Mouse (Mus musculus): ENCODE data around the gene Ccr8. TPM values are rescaled to one million over a fixed set of nuclear protein-coding genes. Genes with fewer than 3 reads are reported as not detected.
A peak's percentile ranks its signal among the peaks of the same experiment; 100 is the strongest.

Gene Ccr8
- total and polyA plus RNA-seq, 3 experiments, result not detected

- TF ChIP-seq CHD2 (IDR thresholded peaks at IDR 0.05; ENCODE audit: low read length) (no peak), TBP (IDR thresholded peaks at IDR 0.05; ENCODE audit: low read depth, low read length) (peak; percentile 97), ELF1 (IDR thresholded peaks at IDR 0.05; ENCODE audit: low read depth, low read length) (peak; percentile 90)
Observed at GRCm38 (mm10) chr9:120127538-120128251, 35.8 kb downstream of the Ccr8 start, which contains the start of gene Rpsa (continued).

DNA sequence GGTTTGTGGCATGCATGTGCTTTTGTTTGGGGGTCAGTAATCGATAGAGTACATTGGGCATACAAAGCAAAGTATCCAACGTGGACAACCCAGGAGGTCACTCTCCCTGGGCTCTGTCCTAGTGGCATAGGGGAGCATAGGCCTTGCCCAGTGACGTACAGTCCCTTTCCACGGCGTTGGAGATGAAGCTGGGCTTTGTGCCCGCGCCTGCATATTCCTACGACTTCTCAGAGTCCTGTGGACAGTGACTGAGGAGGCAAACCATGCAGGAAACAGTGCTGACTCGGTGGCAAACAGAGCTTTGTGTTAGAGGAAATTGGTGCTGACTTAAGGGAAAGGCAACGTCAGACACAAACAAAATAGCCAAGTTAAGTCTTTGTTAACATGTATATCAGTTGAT is 37.4 kb downstream of the Ccr8 start:
- Histone ChIP-seq H3K4me1 (ENCODE audit: control insufficient read depth in 1 of 2, insufficient read depth in 2 of 2, low read length in 2 of 2) (peaks cover 0 to 7% of the 10 kb centered on the region in 2 experiments; a peak in 1 of 4 replicates), H3K9me3 (replicated peaks; ENCODE audit: insufficient read depth, low read length) (no peaks in the 10 kb centered on the region), H3K27ac (ENCODE audit: control insufficient read depth, low read depth, low read length) (peak overlapping the region; percentile 96), H3K4me3 (ENCODE audit: control insufficient read depth in 1 of 2, insufficient read depth in 1 of 2, low read depth in 2 of 2, low read length in 2 of 2) (peak overlapping the region; percentile 53 to 95), H3K79me2 (ENCODE audit: control insufficient read depth, insufficient read depth, low read length, poor library complexity) (peaks cover 33% of the 10 kb centered on the region), H3K36me3 (ENCODE audit: control insufficient read depth in 1 of 2, insufficient read depth in 2 of 2, low read length in 2 of 2) (peaks cover 14 to 16% of the 10 kb centered on the region in 2 experiments), H3K27me3 (ENCODE audit: control insufficient read depth in 1 of 2, insufficient read depth in 2 of 2, low read length in 2 of 2) (no peaks in the 10 kb centered on the region), H3K9ac (ENCODE audit: control insufficient read depth, low read depth, low read length, poor library complexity, severe bottlenecking) (peak overlapping the region; percentile 100)
- peak; percentile 53 for DNase-seq (ENCODE audit: low read depth, low spot score)
- no peak for TF ChIP-seq EP300 (IDR thresholded peaks at IDR 0.05; ENCODE audit: low read depth in 1 of 2, low read length in 2 of 2)
- peak in 1 of 2 experiments; percentile 42; a peak in 1 of 4 replicates for TF ChIP-seq POLR2A (IDR thresholded peaks at IDR 0.05; ENCODE audit: control insufficient read depth in 1 of 2, insufficient read depth in 1 of 2, low read depth in 1 of 2, low read length in 2 of 2, poor library complexity in 1 of 2)
- no peak for TF ChIP-seq MAFK (IDR thresholded peaks at IDR 0.05; ENCODE audit: borderline replicate concordance, low read depth, low read length)
- TF ChIP-seq NRF1 (IDR thresholded peaks at IDR 0.05; ENCODE audit: insufficient read depth, low read depth, low read length, poor library complexity, severe bottlenecking), result no peak
- no peak for TF ChIP-seq ELF1 (IDR thresholded peaks at IDR 0.05; ENCODE audit: low read depth, low read length)
- no peak for TF ChIP-seq ZKSCAN1 (IDR thresholded peaks at IDR 0.05; ENCODE audit: low read depth, low read length)
- no peak for TF ChIP-seq CHD2 (IDR thresholded peaks at IDR 0.05; ENCODE audit: low read length)
- no peak for TF ChIP-seq JUND (IDR thresholded peaks at IDR 0.05; ENCODE audit: low read depth, low read length)
- no peak for TF ChIP-seq POLR2AphosphoS2 (IDR thresholded peaks at IDR 0.05; ENCODE audit: low read length)
- TF ChIP-seq SMC3 (IDR thresholded peaks at IDR 0.05; ENCODE audit: low read depth, low read length), result no peak
- no peak for TF ChIP-seq CTCF (IDR thresholded peaks at IDR 0.05 in 2 of 3, conservative IDR thresholded peaks at IDR 0.05 in 1 of 3; ENCODE audit: control insufficient read depth in 1 of 3, insufficient read depth in 1 of 3, low read depth in 2 of 3, low read length in 3 of 3, poor library complexity in 1 of 3, severe bottlenecking in 1 of 3)
- TF ChIP-seq POLR2AphosphoS5 (IDR thresholded peaks at IDR 0.05; ENCODE audit: borderline replicate concordance, low read depth, low read length), result no peak
- 0 out of 2 replicates have a peak, but pooled peaks have one; percentile 6 for TF ChIP-seq SIN3A (IDR thresholded peaks at IDR 0.05; ENCODE audit: low read length)
- TF ChIP-seq MAX (IDR thresholded peaks at IDR 0.05; ENCODE audit: low read length), result no peak
- TF ChIP-seq MEF2A (IDR thresholded peaks at IDR 0.05; ENCODE audit: extremely low read depth, insufficient replicate concordance, low read depth, low read length, poor library complexity, severe bottlenecking), result no peak
- 0 out of 2 replicates have a peak, but pooled peaks have one; percentile 27 for TF ChIP-seq CHD1 (IDR thresholded peaks at IDR 0.05; ENCODE audit: low read depth, low read length)
- no peak for TF ChIP-seq E2F4 (IDR thresholded peaks at IDR 0.05; ENCODE audit: borderline replicate concordance, low read depth, low read length)
- TF ChIP-seq USF1 (IDR thresholded peaks at IDR 0.05; ENCODE audit: low read depth, low read length), result no peak
- TF ChIP-seq ZNF384 (IDR thresholded peaks at IDR 0.05; ENCODE audit: low read depth, low read length), result no peak
- no peak; the same call in 1 of the 2 replicates for TF ChIP-seq TBP (IDR thresholded peaks at IDR 0.05; ENCODE audit: low read depth, low read length)
- TF ChIP-seq ZC3H11A (IDR thresholded peaks at IDR 0.05; ENCODE audit: low read depth, low read length), result no peak

Data from MEL (cell line).